Mouse (Mus musculus): ENCODE measurements around the gene Rere.
A peak's percentile ranks its signal among the peaks of the same experiment; 100 is the strongest.

Rere gene

DNA sequence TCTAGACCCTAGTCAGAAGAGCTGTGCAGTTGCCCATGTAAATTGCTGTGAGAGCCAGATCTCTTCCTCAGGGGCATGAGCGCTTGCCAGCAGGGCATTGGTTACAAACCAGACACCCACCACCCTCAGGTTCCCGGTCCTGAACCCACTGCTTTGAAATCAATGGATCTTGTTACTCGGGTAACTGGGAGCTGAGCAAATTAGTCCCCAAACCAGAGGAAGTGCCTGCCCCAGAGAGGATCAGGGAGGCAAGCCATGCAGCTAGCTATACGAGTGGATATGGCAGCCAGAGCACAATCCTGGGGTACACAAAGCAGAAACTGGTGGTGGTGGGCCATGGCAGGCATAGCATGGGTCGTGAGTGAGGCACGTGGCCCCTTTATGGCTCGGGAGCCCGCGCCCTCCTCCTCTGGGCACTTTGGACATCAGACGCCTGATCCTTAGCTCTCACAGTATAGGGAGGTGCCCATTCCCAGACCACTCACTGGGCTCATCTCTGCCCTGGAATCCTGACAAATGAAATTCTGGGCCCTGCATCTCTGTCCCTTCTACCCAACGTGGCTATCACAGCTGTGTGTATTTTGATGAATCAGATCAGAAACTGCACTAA, 342.9 kb downstream of the Rere start:
- DNase-seq: no peak

DNA sequence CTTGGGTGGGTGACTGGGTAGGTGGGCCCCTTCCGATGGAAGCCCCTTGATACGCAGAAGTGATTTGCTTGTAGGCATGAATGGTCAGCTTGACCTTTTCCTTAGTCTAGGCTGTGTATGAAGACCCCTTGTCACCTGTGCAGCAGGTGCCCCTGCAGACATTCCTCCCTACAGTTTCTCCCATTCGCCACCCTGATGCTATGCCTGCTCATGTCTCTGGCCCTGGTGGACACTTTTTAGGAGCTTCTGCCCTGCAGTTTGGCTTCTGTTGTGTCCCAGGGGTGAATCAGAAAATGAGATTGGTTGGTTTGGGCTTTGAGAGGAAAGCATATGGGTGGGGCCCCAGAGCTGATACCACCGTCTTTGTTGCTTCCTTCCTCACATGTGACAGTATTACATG, 343.5 kb downstream of the Rere start:
- no peak for DNase-seq

DNA sequence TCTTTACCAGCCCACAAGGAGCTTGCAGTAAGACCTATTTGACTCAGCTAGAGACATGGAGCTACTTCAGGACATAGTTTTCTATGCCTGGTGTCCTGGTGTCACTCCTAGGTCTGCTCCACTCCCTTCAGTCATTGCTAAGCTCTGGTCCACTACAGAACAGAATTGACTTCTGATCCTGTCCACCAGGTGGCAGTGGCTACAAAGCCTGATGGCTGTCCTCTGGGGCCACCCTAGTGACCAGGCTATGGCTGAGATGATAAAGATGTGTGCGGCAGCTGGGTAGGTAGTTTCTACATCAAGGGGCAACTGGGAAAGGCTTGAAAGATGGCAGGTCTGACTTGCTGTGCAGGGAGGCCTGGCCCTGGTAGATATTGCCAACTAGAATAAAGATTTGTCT, 344.0 kb downstream of the Rere start:
- DNase-seq: no peak

DNA sequence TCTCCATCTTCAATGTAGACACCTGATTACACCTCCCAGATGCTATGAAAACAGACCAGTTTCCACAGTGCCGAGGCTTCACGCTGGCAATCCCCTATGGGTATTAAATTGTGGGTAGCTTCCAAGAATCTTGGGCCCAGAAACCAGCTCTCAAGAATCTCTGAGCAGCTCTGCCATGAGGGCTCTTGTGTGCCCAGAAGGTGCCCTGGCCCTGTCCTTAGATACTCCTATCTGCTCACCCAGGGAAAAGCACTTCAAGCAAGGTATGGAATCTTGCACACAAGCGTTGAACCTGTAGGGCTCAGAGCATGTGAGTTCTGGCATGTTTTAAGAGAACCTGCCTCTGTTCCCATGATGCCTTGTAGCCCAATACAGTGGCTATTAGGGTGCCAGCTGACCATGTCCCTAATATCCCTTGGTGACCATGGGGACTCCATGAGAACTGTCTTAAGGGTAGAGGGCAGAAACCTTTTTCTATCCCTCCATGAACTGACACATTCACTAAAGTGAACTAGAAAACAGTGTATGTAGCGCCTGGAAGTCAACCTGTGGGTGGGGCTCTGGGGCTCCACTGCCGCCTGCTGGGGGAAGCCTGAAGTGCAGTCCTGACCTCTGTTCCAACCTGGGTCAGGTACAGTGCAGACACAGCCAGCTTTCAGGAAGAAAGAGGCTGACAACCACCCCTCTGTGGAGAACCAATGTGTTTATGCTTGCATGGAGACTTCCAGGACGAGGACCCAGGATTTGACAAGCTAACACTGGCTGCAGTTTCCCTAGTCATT, 344.7 kb downstream of the Rere start:
- peak; percentile 35 to 38 for DNase-seq

DNA sequence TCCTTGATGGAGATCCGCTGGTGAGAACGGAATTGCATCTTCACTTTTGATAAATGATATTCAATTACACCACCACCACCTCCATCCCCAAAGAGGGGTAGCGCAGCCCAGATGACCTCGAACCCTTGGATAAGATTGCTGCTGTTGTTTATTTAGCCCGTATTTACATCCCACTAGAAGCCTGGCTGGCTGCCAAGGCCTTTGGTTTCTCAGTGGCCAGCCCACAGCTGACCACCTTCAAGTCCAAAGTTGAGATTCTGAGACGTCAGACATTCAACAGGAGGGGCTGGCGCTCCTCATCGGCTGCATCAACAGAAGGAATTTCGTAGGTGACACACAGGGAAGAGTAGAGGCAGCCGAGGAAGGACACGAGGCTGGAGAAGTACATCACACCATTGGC, 347.8 kb downstream of the Rere start:
- DNase-seq: no peak

DNA sequence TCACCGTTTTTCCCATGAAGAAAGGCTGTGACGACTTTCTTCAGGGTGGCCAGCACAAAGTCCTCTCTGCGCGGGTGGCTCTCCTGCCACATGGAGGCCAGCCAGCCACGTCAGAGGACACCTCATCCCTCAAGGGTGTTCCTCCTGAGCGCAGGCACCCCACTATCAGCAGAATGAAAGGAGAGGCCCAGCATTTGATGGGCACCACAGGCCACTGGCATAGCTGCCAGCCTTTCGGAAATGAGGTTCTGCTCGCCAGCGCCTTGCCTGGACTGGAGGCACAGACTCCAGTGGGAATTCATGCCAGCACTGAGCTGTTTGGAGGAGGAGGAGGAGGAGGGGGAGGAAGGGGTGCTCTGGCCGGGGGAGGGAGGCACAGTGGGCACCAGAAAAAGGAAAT, 354.1 kb downstream of the Rere start:
- no peak for DNase-seq

DNA sequence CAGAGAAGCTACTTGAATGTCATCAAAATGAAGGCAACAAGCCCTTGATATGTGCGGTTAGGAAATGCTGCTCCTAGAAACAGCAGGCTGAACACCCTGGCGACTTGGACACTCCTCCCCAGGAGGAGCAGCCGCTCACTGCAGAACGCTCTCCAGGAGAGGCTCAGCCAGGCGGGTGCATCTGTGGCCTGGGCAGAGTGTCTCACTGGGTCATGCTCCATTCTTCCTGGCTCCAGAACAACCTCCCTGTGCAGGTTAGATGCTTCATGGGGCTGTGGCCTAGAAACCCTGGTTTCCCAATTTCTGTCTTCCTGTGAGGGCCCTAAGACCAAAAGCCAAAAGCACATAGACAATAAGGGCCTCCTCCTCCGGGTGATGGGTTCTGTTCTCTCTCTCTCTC, 355.2 kb downstream of the Rere start:
- no peak for DNase-seq

DNA sequence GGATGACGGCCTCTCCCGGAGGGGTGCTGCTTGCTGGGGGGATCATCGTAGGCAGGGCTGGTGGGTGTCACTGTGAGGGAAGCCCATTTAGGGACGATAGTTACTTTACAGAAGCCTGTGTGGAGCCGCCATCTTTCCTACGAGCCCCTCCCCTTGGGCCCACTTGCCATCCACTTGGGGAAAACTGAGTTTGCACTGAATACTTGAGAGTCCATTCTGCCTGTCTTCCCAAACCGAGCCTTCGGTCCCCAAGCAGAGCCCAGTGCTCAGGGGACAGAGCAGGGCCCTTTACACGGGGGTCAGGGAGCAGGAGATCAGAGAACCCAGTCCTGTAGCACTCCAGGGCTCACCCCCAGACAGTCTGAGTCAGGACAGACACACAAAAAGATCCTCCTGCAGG, 362.9 kb downstream of the Rere start:
- no peak for DNase-seq

DNA sequence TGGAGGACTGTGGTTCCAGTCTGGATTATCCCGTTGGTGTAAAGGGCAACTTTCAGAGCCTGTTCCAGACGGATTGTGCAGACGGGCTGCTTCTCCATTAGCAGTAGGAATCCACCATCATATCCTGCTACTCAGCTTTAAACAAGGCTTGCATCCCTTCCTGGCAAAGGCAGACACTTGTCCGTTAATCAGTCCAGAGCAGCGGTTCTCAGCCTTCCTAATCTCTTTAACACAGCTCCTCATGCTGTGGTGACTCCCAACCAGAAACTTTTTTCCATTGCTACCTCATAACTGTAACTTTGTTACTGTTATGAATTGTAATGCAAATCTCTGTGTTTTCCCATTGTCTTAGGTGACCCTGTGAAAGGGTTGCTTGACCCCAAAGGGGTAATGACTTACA, 367.9 kb downstream of the Rere start:
- DNase-seq: no peak

DNA sequence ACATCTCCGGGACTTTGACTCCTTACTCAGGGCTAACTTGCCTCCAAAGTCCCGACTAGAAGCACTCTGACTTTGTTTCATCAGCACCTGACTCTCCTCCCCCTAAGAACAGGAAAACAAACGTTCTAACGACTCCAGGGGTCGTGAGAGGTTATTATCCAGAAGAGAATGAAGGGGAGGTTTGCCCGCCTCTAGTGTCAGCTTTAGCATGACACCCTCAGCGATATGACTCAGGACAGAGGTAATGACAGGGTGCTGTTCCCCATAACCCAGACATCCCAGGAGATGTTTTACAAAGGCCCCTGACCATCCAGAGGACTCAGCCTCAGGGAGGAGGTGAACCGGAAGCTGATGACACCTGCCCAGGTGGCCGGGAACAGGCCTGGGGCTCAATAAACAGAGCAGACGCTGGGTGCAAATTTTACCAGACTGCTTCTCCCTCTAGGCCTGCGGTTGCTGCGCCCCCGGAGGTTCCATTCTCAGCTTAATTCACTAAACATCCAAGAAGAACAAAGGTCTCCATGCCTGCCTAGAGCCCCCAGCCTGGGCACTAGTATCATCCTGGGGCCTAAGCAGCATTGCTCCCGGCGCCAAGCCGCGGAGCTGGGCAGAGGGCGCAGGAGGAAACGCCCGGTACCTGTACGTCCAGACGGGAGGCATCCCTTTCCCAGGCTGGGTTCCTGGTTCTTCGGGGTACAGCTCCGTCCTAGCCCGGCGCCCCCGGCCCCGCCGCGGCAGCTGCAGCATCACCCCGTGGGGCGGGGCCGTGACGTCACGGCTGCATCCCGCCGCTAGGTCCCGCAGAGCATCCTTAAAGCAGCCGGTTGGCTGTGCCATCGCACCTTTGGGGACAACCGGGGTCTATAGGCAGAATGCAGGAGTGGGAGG, 370.2 kb downstream of the Rere start, which contains the start of gene Slc45a1:
TSS of gene Slc45a1 (minus strand) at position 785 of the 888 bp plus-strand sequence.
- DNase-seq: no peak

DNA sequence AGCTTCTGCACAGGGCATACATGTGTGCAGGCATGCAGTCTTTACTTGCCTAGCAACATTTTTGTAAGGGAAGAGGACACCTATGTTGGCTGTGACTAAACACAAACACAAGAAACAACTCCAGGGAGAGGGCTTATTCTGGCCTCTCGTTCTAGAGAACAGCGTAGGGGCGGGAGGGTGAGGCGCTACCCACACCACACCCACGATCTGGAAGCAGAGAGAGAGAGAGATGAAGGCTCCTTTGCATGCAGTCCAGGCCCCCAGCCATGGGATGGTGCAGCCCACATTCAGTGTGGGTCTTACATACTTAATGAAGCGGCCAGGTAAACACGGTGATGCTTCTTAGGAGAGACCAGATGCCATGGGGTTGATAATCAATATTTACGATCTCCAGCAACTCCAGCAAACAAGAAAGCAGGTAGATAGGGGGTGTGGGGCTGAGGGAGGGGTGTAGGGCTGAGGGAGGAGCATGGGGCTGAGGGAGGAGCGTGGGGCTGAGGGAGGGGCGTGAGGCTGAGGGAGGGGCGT, 371.7 kb downstream of the Rere start:
- no peak for DNase-seq

DNA sequence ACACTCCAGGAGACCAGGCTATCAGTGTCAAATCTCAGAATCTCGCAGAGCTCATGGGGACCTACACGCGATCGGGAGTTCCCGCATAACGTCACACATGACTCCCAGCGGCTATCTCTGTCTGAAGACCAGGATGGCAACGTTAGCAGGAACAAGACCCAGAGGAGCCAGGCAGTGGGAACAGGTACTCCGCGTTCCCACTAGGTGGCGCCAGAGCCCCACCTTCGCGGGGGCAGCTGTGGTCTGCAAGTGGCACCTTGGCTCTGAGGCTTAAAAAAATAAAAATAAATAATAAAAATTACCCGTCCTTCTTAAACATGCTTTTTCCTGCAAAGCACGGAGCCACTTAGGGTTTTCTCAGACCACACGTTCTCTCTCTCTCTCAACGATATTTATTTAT, 374.5 kb downstream of the Rere start:
- peak; percentile 49 to 65 for DNase-seq

DNA sequence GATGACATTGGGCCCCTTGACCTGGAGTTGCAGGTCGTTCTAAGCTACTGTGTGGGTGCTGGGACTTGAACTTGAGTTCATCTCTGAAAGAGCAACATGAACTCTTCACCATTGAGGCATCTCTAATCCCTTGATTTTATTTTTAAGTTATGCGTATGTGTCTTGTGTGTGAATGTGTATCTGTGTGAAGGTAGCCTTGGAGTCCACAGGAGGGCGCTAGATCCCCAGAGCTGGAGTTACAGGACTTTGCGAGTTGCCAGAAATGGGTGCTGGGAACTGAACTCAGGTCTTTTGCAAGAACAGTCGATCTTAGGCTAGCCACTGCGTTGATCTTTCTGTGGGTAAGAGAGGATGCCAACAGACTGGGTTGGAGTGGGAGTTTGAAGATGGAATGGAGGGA, 375.1 kb downstream of the Rere start:
- DNase-seq: no peak

DNA sequence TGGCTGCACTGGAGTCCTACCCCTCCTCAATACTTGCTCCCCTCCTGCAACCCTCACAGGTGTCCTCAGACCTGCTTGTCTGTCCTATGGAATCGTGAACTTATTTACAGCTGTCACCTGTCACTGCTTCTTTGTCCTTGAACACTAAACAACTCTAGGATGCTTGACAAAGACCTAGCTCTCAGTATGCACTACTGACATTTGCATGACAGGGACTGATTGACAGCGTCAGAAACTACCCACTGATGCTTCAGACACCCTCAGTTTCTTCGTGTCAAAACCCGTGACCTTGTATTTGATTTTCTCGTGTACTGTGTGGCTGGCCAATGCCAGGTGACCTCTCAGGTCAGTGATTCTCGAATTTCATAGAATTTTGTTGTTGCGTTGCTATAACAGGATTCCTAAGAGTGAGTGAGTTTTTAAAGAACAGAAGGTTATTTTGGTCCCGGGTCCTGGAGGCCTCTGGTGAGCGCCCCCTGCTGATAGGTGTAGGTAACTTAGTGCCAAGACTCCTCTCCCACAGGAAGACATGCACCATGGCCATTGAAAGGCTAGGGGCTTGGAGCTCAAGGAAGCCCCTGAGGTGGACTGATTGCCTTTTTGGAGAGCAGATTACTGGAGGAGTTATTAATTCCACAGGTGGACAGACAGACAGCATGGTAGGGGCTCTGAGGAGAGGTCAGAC, 378.6 kb downstream of the Rere start:
- DNase-seq: no peak

DNA sequence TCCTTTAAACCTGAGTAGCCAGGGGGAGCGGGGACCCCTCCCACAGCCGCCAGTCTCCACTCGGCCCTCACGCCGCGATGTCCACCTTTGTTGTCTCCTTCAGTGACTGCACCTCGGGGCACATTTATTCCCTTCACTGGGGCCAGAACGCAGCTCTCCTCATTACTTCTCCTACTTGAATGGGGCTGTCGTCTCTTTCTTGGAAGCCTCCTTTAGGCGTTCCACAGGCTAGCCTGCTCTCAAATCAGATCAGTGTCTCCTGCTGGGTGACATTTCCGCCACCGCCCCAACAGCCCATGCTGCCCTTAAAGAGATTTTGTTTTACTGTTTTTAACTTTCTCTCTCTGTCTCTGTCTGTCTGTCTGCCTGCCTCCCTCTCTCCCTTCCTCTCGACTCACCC, 380.4 kb downstream of the Rere start:
- no peak for DNase-seq

DNA sequence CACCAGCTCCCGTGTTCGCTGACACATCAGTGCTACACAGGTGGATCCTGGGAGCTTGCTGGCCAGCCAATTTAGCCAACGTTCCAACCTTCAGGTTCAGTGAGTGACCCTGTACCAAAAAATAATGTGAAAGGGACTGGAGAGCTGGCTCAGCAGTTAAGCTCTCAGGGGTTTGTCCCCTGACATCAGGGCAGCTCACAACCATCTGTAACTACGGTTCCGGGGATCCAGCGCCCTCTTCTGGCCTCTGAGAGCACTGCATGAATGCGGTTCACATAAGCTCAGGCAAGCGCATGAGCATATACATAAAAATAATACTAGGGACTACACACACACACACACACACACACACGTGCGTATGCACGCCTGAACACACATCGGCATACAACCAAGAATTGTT, 381.7 kb downstream of the Rere start:
- DNase-seq: no peak

DNA sequence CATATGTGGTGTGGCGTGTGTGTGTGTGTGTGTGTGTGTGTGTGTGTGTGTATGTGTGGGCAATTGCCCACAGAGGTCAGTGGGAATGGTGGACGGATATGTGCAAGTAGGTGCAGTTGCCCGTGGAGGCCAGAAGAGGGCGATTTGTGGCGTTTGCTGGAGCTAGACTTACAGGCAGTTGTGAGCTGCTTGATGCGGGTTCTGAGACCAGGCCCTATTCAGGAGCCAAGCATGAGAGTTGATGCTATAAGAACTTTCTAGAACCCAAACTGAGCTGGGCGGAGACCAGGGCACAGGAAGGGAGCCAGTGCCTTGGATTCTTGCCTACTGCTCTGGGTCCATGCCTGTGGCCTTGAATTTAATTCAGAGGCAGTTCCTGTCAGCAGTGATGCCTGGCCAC, 383.3 kb downstream of the Rere start:
- DNase-seq: no peak

DNA sequence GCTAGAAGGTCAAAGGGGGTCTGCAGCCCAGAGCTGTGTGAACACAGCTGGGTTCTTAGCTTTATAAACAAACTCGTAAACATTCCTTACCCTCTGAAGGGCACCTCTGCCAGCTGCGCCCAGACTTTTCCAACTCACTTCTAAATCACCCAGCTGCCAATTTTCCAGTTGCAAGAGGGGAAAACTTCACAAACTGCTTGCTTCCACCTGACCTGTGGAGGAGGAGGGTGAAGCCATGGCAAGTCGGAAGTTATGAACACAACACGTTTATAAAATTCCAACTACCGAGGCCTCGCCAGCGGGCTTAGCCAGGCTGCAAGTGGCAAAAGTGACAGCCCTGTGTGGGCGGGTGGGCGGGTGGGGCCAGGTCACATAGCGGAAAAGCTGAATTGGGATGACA, 384.4 kb downstream of the Rere start:
- DNase-seq: no peak
